Mouse (Mus musculus) stomach, embryonic 16.5 days (tissue): ENCODE data around the gene Btbd6. TPM values are rescaled to one million over a fixed set of nuclear protein-coding genes. Genes with fewer than 3 reads are reported as not detected.

Experiments used
- ATAC-seq: fragments of 200-750 bp; cut with Nextera tagmentation; 2 replicates; pipeline ENCODE4 v1.8.0; 2017; ENCODE audit warnings: moderate number of reproducible peaks, moderate TSS enrichment; ENCODE audit not compliant: insufficient read depth, low FRiP score
- H3K27ac ChIP-seq: fragments of 300-500 bp; sonication (generic); 2 replicates; pipeline ENCODE4 v1.5.1; 2014; ENCODE audit warnings: low read length
- H3K27me3 ChIP-seq: fragments of 300-500 bp; sonication (generic); 2 replicates; pipeline ENCODE4 v1.6.1; 2014; ENCODE audit warnings: low read length, control low read depth, mixed read lengths; ENCODE audit not compliant: control insufficient read depth, insufficient read depth
- H3K36me3 ChIP-seq: fragments of 300-500 bp; sonication (generic); 2 replicates; pipeline ENCODE4 v1.6.1; 2014; ENCODE audit warnings: low read length; ENCODE audit not compliant: control insufficient read depth, insufficient read depth
- H3K4me1 ChIP-seq: fragments of 300-500 bp; sonication (generic); 2 replicates; pipeline ENCODE4 v1.6.1; 2014; ENCODE audit warnings: low read length, control low read depth, mixed read lengths; ENCODE audit not compliant: control insufficient read depth, insufficient read depth
- H3K4me2 ChIP-seq: fragments of 300-500 bp; sonication (generic); 2 replicates; pipeline ENCODE4 v1.6.1; 2014; ENCODE audit warnings: low read depth, low read length, mixed read lengths
- H3K4me3 ChIP-seq: fragments of 300-500 bp; sonication (generic); replicated peaks from 2 replicates; pipeline ENCODE4 v1.5.1; 2014; ENCODE audit warnings: mild to moderate bottlenecking, low read length
- H3K9ac ChIP-seq: fragments of 300-500 bp; sonication (generic); 2 replicates; pipeline ENCODE4 v1.6.1; 2014; ENCODE audit warnings: low read length
- H3K9me3 ChIP-seq: fragments of 300-500 bp; sonication (generic); replicated peaks from 2 replicates; pipeline ENCODE4 v1.6.1; 2016; ENCODE audit warnings: low read length, control low read depth; ENCODE audit not compliant: control insufficient read depth
- WGBS: fragments of 180-500 bp; shearing (Covaris S2); extraction: QIAGEN DNeasy Blood & Tissue Kit; methylation state at CpG from one replicate; pipeline ENCODE4 v1.1.7; 2014; 5-methylcytosine and 5-hydroxymethylcytosine counted together
- polyA plus RNA-seq: library from polyadenylated mRNA; unstranded; fragments of >200 nt; fragmentation: Nextera tagmentation; extraction: Ambion mirVana; gene quantifications from 2 replicates; pipeline ENCODE4 v1.2.1, GENCODE M21; 2015

Gene Btbd6
- polyA plus RNA-seq, 1 experiment from 2014 or later: 20.6 TPM

DNA sequence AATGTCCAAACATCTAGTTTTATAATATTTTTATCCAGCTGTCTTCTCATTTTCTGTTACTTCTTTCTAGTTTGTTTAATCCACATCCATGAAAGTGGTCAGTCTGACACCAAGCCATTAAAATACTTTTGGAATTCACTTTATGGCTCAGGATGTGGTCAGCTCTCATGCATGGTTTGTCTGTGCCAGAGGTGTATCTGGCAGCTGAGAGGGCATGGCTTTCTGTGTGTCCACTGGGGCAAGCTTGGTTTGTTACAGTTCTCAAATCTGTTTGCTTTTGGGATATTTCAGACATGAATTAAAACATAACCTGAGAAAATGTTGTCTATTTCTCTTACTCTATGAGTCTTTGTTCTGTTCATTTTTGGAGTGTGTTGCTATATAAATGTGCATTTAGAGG is 45.2 kb downstream of the Btbd6 start:
- H3K9me3 ChIP-seq: no peaks in the 10 kb centered on the region
- no peak for ATAC-seq
- H3K4me2 ChIP-seq: no peak overlapping the region
- peaks cover 15% of the 10 kb centered on the region; the same call in 1 of the 2 replicates for H3K36me3 ChIP-seq
- no peak overlapping the region for H3K9ac ChIP-seq
- H3K4me1 ChIP-seq: 0 out of 2 replicates have a peak, but pooled peaks cover 5% of the 10 kb centered on the region
- H3K27ac ChIP-seq: no peak overlapping the region
- H3K27me3 ChIP-seq: no peaks in the 10 kb centered on the region
- no peak overlapping the region for H3K4me3 ChIP-seq

DNA sequence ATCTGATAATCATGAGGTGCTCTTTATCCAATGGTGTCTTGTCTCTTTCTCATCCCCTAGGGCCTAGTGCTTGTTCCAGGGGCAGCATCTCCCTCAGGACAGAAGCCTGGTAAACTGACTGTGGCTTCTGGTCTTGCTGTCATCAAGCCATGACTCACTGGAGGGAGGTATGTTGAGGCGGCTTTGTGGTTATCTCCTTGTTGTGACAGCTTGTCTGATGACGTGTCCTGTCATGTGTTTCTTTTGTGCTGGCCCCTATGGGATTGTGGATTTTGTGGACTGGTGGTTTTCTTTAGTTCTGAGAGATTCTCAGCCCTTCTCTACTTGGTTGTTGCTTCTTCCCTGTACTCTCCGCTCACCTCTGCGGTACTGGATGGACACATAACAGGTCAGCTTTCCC is 46.8 kb downstream of the Btbd6 start:
- Histone ChIP-seq H3K4me3 (no peak overlapping the region), H3K4me1 (0 out of 2 replicates have a peak, but pooled peaks cover 3% of the 10 kb centered on the region), H3K27ac (no peak overlapping the region), H3K27me3 (no peaks in the 10 kb centered on the region), H3K9ac (no peak overlapping the region), H3K36me3 (peaks cover 15% of the 10 kb centered on the region; the same call in 1 of the 2 replicates), H3K9me3 (no peaks in the 10 kb centered on the region), H3K4me2 (no peak overlapping the region)
- WGBS: 76% methylated on average over 4 of the region's 4 CpGs
- ATAC-seq: no peak

DNA sequence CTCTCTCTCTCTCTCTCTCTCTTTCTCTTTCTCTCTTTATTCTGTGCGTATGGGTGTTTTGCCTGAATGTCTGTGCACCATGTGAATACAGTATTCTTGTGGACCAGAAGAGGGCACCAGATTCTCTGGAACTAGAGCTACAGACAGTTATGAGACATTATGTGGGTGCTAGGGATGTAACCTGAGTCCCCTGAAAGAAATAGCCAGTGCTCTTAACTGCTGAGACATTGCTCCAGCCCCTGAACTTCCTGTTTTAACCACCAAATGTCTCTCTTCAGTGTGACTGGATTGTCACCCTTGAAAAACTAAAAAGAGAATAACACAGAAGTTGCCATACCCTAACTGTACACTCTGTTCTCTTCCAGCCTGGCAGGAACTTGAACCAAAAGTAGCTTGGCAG is 50.3 kb downstream of the Btbd6 start:
- H3K36me3 ChIP-seq: 0 out of 2 replicates have a peak, but pooled peaks cover 8% of the 10 kb centered on the region
- no peak overlapping the region for H3K4me3 ChIP-seq
- no peak overlapping the region for H3K4me2 ChIP-seq
- H3K4me1 ChIP-seq: 0 out of 2 replicates have a peak, but pooled peaks cover 8% of the 10 kb centered on the region
- 100% methylated on average over 1 of the region's 1 CpGs for WGBS
- H3K27me3 ChIP-seq: no peaks in the 10 kb centered on the region
- H3K9ac ChIP-seq: no peak overlapping the region
- no peak for ATAC-seq
- H3K27ac ChIP-seq: no peak overlapping the region
- H3K9me3 ChIP-seq: no peaks in the 10 kb centered on the region

DNA sequence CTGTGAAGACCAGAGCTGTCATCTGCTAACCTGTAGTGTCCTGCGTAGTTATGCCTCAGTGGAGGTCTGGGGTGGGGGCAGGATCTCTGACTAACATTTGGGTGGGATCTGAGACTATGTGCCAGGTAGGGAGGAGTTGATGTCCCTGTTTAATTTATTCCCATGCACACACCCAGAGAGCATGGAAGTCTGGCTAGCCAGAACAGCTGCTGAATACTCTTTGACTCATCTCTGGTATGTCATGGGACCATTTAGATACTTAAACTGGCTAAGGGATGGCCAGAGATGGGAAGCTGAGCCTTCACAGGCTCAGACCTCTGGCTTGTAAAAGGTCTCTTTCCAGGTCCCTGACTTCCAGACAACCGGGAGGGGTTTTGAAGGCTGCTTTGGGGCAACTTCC is 51.2 kb downstream of the Btbd6 start:
- Histone ChIP-seq H3K27me3 (no peaks in the 10 kb centered on the region), H3K9ac (no peak overlapping the region), H3K9me3 (no peaks in the 10 kb centered on the region), H3K4me2 (no peak overlapping the region), H3K36me3 (0 out of 2 replicates have a peak, but pooled peaks cover 8% of the 10 kb centered on the region), H3K4me1 (0 out of 2 replicates have a peak, but pooled peaks cover 8% of the 10 kb centered on the region), H3K4me3 (no peak overlapping the region), H3K27ac (no peak overlapping the region)
- WGBS: 89% methylated on average over 2 of the region's 2 CpGs
- no peak for ATAC-seq

DNA sequence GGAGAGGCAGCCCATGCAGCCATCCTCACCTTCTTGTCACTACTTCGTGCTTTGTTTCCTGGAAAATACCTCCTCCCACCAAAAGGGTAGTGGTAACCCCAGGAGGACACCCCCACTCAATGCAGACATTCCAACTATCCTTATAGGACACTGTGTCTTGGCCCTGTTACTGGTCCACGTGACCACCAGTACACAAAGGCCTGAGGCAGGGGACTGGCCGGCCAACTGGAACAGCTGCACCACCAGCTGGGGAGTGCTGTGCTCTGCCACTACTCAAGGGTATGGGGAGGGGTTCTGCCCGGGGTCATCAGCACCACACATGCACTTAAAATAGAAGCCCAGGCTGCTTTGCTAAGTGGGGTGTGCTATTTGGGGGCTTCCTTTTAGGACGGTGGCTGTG is 51.8 kb downstream of the Btbd6 start:
- 65% methylated on average over 5 of the region's 5 CpGs for WGBS
- Histone ChIP-seq H3K27me3 (no peaks in the 10 kb centered on the region), H3K4me2 (no peak overlapping the region)

More for the DNA sequence above, 51.8 kb downstream of the Btbd6 start:
- Histone ChIP-seq H3K27ac (no peak overlapping the region), H3K36me3 (0 out of 2 replicates have a peak, but pooled peaks cover 8% of the 10 kb centered on the region), H3K4me3 (no peak overlapping the region), H3K9ac (no peak overlapping the region), H3K9me3 (no peaks in the 10 kb centered on the region), H3K4me1 (0 out of 2 replicates have a peak, but pooled peaks cover 8% of the 10 kb centered on the region)
- no peak for ATAC-seq

Other genes with a start within 250 kb of the Btbd6 start
- 13.7 and 17.1 TPM in 2 replicates for gene Pld4, start 215.8 kb upstream of the Btbd6 start, polyA plus RNA-seq
- 4.9 and 5.4 TPM in 2 replicates for gene Ahnak2, start 173.8 kb upstream of the Btbd6 start, polyA plus RNA-seq
- 5.8 and 6.9 TPM in 2 replicates for gene Clba1, start 167.5 kb upstream of the Btbd6 start, polyA plus RNA-seq
- gene Cdca4, start 147.1 kb upstream of the Btbd6 start, polyA plus RNA-seq: 87.7 and 87.9 TPM in 2 replicates
- 0.15 and 0.22 TPM in 2 replicates for gene Gpr132, start 108.3 kb upstream of the Btbd6 start, polyA plus RNA-seq
- gene Jag2, start 46.7 kb upstream of the Btbd6 start, polyA plus RNA-seq: 5.1 and 6.4 TPM in 2 replicates
- gene Nudt14, start 34.4 kb upstream of the Btbd6 start, polyA plus RNA-seq: 80.2 and 81.9 TPM in 2 replicates
- gene Brf1, start 24.2 kb downstream of the Btbd6 start, polyA plus RNA-seq: 50.3 and 53.9 TPM in 2 replicates
- gene Pacs2, start 38.0 kb downstream of the Btbd6 start, polyA plus RNA-seq: 9.7 and 11.2 TPM in 2 replicates
- not detected in 2 replicates for gene Tex22, start 98.0 kb downstream of the Btbd6 start, polyA plus RNA-seq
- 8.9 and 10.8 TPM in 2 replicates for gene Mta1, start 121.8 kb downstream of the Btbd6 start, polyA plus RNA-seq
- gene Crip2, start 163.8 kb downstream of the Btbd6 start, polyA plus RNA-seq: 140 and 142 TPM in 2 replicates
- 350 and 360 TPM in 2 replicates for gene Crip1, start 169.8 kb downstream of the Btbd6 start, polyA plus RNA-seq
- gene Tedc1, start 179.9 kb downstream of the Btbd6 start, polyA plus RNA-seq: 24.0 and 24.3 TPM in 2 replicates
- gene Tmem121, start 209.4 kb downstream of the Btbd6 start, polyA plus RNA-seq: 4.6 and 6.5 TPM in 2 replicates